Mouse (Mus musculus) brain, embryonic 14.5 days (tissue): ENCODE data around the gene Sirt4. TPM values are rescaled to one million over a fixed set of nuclear protein-coding genes. Genes with fewer than 3 reads are reported as not detected.
A peak's percentile ranks its signal among the peaks of the same experiment; 100 is the strongest.
"Not testable (repeated sequence)": the region's sequence is repeated elsewhere in the genome, so short reads cannot be mapped to it uniquely, and the experiment has no call there.

Experiments
- DNase-seq: peaks from one replicate; pipeline ENCODE4 v3.0.0-alpha.2; 2011; ENCODE audit warnings: low read depth
- CTCF ChIP-seq: fragments of 200-500 bp; IDR thresholded peaks from 2 replicates; pipeline ENCODE4 v1.5.1; 2012; ENCODE audit warnings: inconsistent platforms, mild to moderate bottlenecking, moderate library complexity, borderline replicate concordance; ENCODE audit not compliant: insufficient read depth, insufficient read length; ENCODE audit errors: extremely low read depth
- POLR2A ChIP-seq: fragments of 200-500 bp; IDR thresholded peaks from 2 replicates; pipeline ENCODE4 v1.6.1; 2012; ENCODE audit warnings: mild to moderate bottlenecking, inconsistent platforms, borderline replicate concordance; ENCODE audit not compliant: poor library complexity, insufficient read depth, insufficient read length, severe bottlenecking; ENCODE audit errors: extremely low read depth
- polyA plus RNA-seq: library from polyadenylated mRNA; depleted of rRNA; stranded (reverse); fragments of >200 nt; gene quantifications from 2 replicates; pipeline ENCODE4 v1.2.3, GENCODE M21; 2012

Sirt4 gene
- polyA plus RNA-seq, 1 experiment, result 57.3 TPM

DNA sequence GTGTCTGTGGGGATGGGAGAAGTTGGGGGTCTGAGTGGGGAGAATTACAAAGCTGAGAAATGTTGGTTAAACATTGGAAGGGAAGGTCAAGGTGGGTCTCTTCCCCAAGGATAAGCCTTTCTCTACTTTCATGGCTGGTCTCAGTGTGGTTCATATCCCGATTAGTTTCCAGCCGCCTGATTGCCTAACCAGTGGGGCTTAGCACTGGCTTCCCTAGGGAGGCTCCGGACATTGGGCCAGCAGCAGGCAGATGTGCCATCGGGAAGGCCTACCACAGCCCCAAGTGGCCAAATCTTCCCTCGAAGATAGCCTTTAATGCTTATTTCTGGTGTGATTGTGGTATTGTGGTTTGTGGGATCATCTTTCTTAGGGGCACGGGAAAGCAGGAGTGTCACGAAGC lies 27.9 kb upstream of the Sirt4 start:
- no peak for DNase-seq
- no peak for TF ChIP-seq POLR2A
- TF ChIP-seq CTCF, result no peak

GRCm38 (mm10) chr5:115509790-115510689 lies 25.5 kb upstream of the Sirt4 start:
- TF ChIP-seq POLR2A (no peak), CTCF (no peak)
- DNase-seq, result no peak

- TF ChIP-seq CTCF (no peak), POLR2A (no peak)
- DNase-seq, result peak; percentile 61
Measured at GRCm38 (mm10) chr5:115509321-115509761, 24.8 kb upstream of the Sirt4 start.

DNA sequence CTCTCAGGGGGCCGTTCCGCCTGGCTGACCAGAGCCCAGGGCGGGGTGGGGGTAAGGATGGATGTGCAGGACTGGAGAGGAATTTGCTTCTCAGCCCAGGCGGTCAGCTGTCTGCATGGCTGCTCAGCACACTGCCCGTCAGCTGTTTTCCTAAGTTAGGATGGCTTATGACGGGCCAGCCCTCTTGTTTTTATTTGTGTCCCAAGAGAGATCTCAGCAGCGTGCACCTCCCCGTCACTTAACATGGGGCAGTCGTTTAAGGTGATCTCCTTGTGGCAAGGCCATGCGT lies 24.3 kb upstream of the Sirt4 start:
- TF ChIP-seq CTCF (no peak), POLR2A (no peak)

GRCm38 (mm10) chr5:115507981-115508858 lies 23.7 kb upstream of the Sirt4 start:
- no peak for DNase-seq

More for the DNA sequence above, 24.3 kb upstream of the Sirt4 start:
- DNase-seq, result no peak

GRCm38 (mm10) chr5:115507267-115507980 lies 22.9 kb upstream of the Sirt4 start:
- TF ChIP-seq CTCF (no peak), POLR2A (no peak)
- DNase-seq, result no peak

More at GRCm38 (mm10) chr5:115507981-115508858, 23.7 kb upstream of the Sirt4 start:
- TF ChIP-seq CTCF (no peak), POLR2A (no peak)

DNA sequence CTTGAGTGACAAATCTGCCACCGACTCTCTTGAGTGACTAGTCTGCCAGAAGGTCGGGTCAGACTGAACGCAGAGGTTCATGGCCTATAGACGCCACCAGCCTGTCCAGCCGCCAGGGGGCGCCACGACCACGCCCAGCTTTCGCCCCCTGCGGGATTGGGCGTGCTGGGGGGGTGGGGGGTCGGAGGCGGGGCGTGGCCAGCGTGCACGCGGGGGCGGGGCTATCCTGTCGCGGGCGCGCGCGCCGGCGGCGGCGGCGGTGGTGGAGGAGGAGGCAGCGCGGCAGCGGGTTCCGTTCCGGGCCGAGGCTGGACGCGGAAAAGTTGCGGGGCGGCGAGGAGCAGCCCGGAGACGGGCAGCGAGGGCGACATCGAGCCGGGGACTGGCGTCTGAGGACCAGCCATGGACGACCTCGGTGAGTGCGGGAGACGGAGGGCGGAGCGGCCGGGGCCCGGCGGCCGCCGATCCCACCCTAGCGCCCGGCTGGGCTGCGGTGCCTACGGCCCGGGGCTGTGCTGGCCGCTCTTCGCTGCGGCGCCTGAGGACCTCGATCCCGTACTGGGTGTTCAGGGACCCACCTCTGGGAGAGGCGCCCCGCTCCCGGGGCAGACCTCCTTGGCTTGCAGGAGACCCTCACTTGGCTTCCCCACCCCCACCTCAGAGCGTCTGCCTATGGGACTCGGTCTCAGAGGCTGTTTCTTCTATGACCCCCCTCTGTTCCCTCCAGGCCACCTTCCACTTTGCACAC lies 22.1 kb upstream of the Sirt4 start, which contains the start of gene Pxn:
Gene Pxn (plus strand): TSS at position 223 of the 748 bp plus-strand sequence.
- DNase-seq, result peak; percentile 90
- peak; percentile 94 for TF ChIP-seq CTCF
- peak; percentile 96 for TF ChIP-seq POLR2A

DNA sequence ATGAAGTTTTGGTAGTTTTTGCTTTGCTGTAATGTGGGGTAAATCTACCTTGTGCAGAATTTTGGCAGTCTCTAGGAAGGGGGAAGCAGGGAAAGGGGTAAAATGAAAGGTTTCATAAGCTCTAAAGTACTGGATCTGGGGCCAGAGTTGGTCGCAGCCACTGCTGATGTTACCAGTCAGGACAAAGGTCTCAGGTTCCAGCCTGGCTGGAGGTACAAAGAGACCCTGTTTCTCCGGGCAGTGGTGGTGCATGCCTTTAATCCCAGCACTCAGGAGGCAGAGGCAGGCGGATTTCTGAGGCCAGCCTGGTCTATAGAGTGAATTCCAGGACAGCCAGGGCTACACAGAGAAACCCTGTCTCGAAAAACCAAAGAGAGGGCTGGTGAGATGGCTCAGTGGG lies 21.1 kb upstream of the Sirt4 start:
- not testable (repeated sequence) for DNase-seq

GRCm38 (mm10) chr5:115503035-115503434 lies 18.5 kb upstream of the Sirt4 start:
- no peak for DNase-seq
- TF ChIP-seq POLR2A (no peak), CTCF (no peak)

- TF ChIP-seq CTCF, result no peak
- TF ChIP-seq POLR2A, result no peak
- DNase-seq, result no peak
Measured at GRCm38 (mm10) chr5:115500383-115500935, 15.9 kb upstream of the Sirt4 start.

- no peak for DNase-seq
- TF ChIP-seq CTCF, result no peak
Measured at GRCm38 (mm10) chr5:115498307-115499240, 14.0 kb upstream of the Sirt4 start.
